In the genomic region with DNA sequence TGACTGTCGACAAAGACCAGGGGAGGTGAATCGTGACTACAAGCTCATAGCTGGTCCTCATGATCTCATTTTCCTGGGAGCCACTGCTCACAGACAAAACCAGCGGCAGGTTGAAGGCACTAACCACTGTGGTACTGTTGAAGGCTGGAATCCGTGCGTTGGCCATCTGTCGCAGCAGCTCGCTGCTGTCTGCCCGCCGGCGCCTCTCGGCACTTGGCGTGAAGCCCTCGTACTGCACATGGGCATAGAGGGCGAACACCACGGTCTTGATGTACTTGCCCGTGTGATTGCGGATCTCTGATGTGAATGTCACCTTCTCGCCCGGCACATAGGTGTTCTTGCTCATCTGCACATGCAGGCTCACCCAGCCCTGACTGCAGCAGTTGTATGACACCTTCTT, we compare ENCODE assay signal across 19 mouse cellular contexts. TPM values are rescaled to one million over a fixed set of nuclear protein-coding genes. Genes with fewer than 3 reads are reported as not detected.
DNase-seq lines count a peak whose midpoint lies in the region; TF ChIP-seq lines count a peak whose summit lies in the region.
"Had no signal": no experiment of that assay in that cellular context is flagged by ENCODE, and none has a peak within 500 bp of the region (broad histone marks: within the 10 kb centered on the region; RNA-seq: fewer than 3 reads in every experiment).

No protein-coding gene starts in this region.

- H3K4me3 ChIP-seq in gastrocnemius, adult 2 months = peak overlapping the region; percentile 72; the same call in 1 of the 2 replicates
- H3K4me3 ChIP-seq: forebrain, embryonic 12.5 days; heart, embryonic 13.5 days; limb, embryonic 10.5 days; midbrain, embryonic 12.5 days had no signal

- peak; percentile 70 for DNase-seq in gastrocnemius, adult 2 months
- no peak for DNase-seq in gastrocnemius, adult 8-10 months (ENCODE audit: low spot score in 2 of 2)
- peak; percentile 46 for DNase-seq in right cerebral cortex, postnatal 14 days
- DNase-seq in right cerebral cortex, adult 18-20 months = no peak
- peak; percentile 75 to 78 for DNase-seq in cerebellum, adult 18-20 months
- DNase-seq in cerebellum, postnatal 36 days = peak; percentile 62 to 70
- no peak for DNase-seq in layer of hippocampus, adult 9-10 months (ENCODE audit: low spot score)
- no peak for DNase-seq in lung, adult 18-20 months
- DNase-seq: adrenal gland, postnatal 10 days; embryo, embryonic 11 days; lung, embryonic 14.5 days had no signal

- TF ChIP-seq CTCF in gastrocnemius, adult 2 months (IDR thresholded peaks at IDR 0.05) = no peak

- intact Hi-C loops in gastrocnemius, adult 2 months (cut with DNase I) = no loop called here

- H3K27ac ChIP-seq in gastrocnemius, adult 2 months = peak overlapping the region; percentile 93
- H3K27ac ChIP-seq: forebrain, embryonic 12.5 days; heart, embryonic 13.5 days; limb, embryonic 10.5 days; macrophage; midbrain, embryonic 12.5 days had no signal

RNA-seq across cellular contexts. Expression of a gene that starts 1.6 kb away (rescaled TPM):
- 10 to 100 TPM; 42.4 to 75.0 TPM for total RNA-seq in gastrocnemius, adult 2 months (2021)
- 10 to 100 TPM; 22.9 to 44.8 (median 28.7) TPM for total RNA-seq in gastrocnemius, adult 8-10 months (2022)

RNA-seq across cellular contexts. Expression of a gene that starts 5.8 kb away (rescaled TPM):
- total RNA-seq in gastrocnemius, adult 2 months (2021) = not detected
- total RNA-seq in gastrocnemius, adult 8-10 months (2022) = not detected
- total RNA-seq: adrenal gland, postnatal 10 days; CH12.LX; granulocyte monocyte progenitor cell, adult 5-6 weeks; hematopoietic stem cell, adult 5-6 weeks had no signal

RNA-seq across cellular contexts. Expression of a gene that starts 8.9 kb away (rescaled TPM):
- 1 to 10 TPM; 1.3 to 2.1 TPM for total RNA-seq in gastrocnemius, adult 2 months (2021)
- total RNA-seq in gastrocnemius, adult 8-10 months (2022) = under 1 TPM; 0.18 to 0.67 (median 0.44) TPM

RNA-seq across cellular contexts. Expression of a gene that starts 17.7 kb away (rescaled TPM):
- 1 to 10 TPM; 2.7 to 3.4 TPM for total RNA-seq in gastrocnemius, adult 2 months (2021)
- 1 to 10 TPM; 1.7 to 2.2 (median 2.0) TPM for total RNA-seq in gastrocnemius, adult 8-10 months (2022)

RNA-seq across cellular contexts. Expression of a gene that starts 31.6 kb away (rescaled TPM):
- total RNA-seq in gastrocnemius, adult 2 months (2021) = 10 to 100 TPM; 25.6 to 27.3 TPM
- 10 to 100 TPM; 22.2 to 26.4 (median 22.8) TPM for total RNA-seq in gastrocnemius, adult 8-10 months (2022)

Comparison
In these comparisons a context has a peak if more than half of its experiments do, and no peak if none do; other contexts are left out.
1. DNase-seq: peak in gastrocnemius, adult 2 months (single experiment), right cerebral cortex, postnatal 14 days (single experiment), cerebellum, adult 18-20 months (2 of 2) and cerebellum, postnatal 36 days (2 of 2); none in gastrocnemius, adult 8-10 months (0 of 2), right cerebral cortex, adult 18-20 months (single experiment), layer of hippocampus, adult 9-10 months (single experiment) and lung, adult 18-20 months (0 of 2).